Comparison of ENCODE assay signal across 12 mouse cellular contexts in genomic region chr9:62518572-62518971, GRCm38 (mm10). TPM values are rescaled to one million over a fixed set of nuclear protein-coding genes. Genes with fewer than 3 reads are reported as not detected.
A peak's percentile ranks its signal among the peaks of the same experiment; 100 is the strongest.
DNase-seq lines count a peak whose midpoint lies in the region; ATAC-seq and TF ChIP-seq lines count a peak whose summit lies in the region.
"Had no signal": no experiment of that assay in that cellular context is flagged by ENCODE, and none has a peak within 500 bp of the region (broad histone marks: within the 10 kb centered on the region; RNA-seq: fewer than 3 reads in every experiment).

No protein-coding gene starts in this region.

- TF ChIP-seq CTCF in brain, embryonic 14.5 days (IDR thresholded peaks at IDR 0.05; ENCODE audit: borderline replicate concordance, extremely low read depth, insufficient read depth, insufficient read length), result no peak
- no peak for TF ChIP-seq CTCF in midbrain, postnatal 0 days (IDR thresholded peaks at IDR 0.05)

- peaks cover 85% of the 10 kb centered on the region for H3K4me1 ChIP-seq in hindbrain, embryonic 13.5 days (replicated peaks)
- peaks cover 18% of the 10 kb centered on the region; the same call in 1 of the 2 replicates for H3K4me1 ChIP-seq in midbrain, postnatal 0 days (ENCODE audit: insufficient read depth, low read length)

- no peak overlapping the region for H3K4me3 ChIP-seq in hindbrain, embryonic 13.5 days
- H3K4me3 ChIP-seq in midbrain, postnatal 0 days (ENCODE audit: low read depth, low read length), result no peak overlapping the region
- H3K4me3 ChIP-seq: intestine, embryonic 15.5 days; limb, embryonic 12.5 days had no signal

- TF ChIP-seq POLR2A in brain, embryonic 14.5 days (IDR thresholded peaks at IDR 0.05; ENCODE audit: borderline replicate concordance, extremely low read depth, insufficient read depth, insufficient read length, poor library complexity, severe bottlenecking), result no peak

- DNase-seq in embryo, embryonic 10.5 days (ENCODE audit: low spot score), result peak; percentile 47
- no peak for DNase-seq in embryo, embryonic 9.5 days (ENCODE audit: extremely low spot score)
- DNase-seq in brain, embryonic 14.5 days (ENCODE audit: low read depth), result peak; percentile 80
- peak; percentile 64 for DNase-seq in midbrain, postnatal 0 days (ENCODE audit: low spot score)
- DNase-seq in lung, adult 18-20 months, result no peak
- no peak for DNase-seq in kidney, adult 9 months
- no peak for DNase-seq in frontal cortex, adult 2 months (ENCODE audit: extremely low spot score in 1 of 2, low spot score in 1 of 2)
- DNase-seq: adrenal gland, postnatal 14 days; heart, adult 18-20 months had no signal

- H3K36me3 ChIP-seq in hindbrain, embryonic 13.5 days, result no peaks in the 10 kb centered on the region
- no peaks in the 10 kb centered on the region for H3K36me3 ChIP-seq in midbrain, postnatal 0 days (ENCODE audit: insufficient read depth, low read length)
- H3K36me3 ChIP-seq: intestine, embryonic 15.5 days; limb, embryonic 12.5 days had no signal

- no peaks in the 10 kb centered on the region for H3K27me3 ChIP-seq in hindbrain, embryonic 13.5 days
- H3K27me3 ChIP-seq in midbrain, postnatal 0 days (ENCODE audit: insufficient read depth, low read length), result no peaks in the 10 kb centered on the region

- peak; percentile 45; the same call in 1 of the 2 replicates for ATAC-seq in hindbrain, embryonic 13.5 days (ENCODE audit: low FRiP score)
- ATAC-seq in midbrain, postnatal 0 days (ENCODE audit: low FRiP score), result no peak
- ATAC-seq: intestine, embryonic 15.5 days had no signal

- H3K27ac ChIP-seq in hindbrain, embryonic 13.5 days, result peak overlapping the region; percentile 84
- 0 out of 2 replicates have a peak overlapping the region, but pooled peaks have one; percentile 7 for H3K27ac ChIP-seq in midbrain, postnatal 0 days (ENCODE audit: low read depth, low read length)
- H3K27ac ChIP-seq: intestine, embryonic 15.5 days; limb, embryonic 12.5 days had no signal

- H3K9me3 ChIP-seq in hindbrain, embryonic 13.5 days, result no peaks in the 10 kb centered on the region
- H3K9me3 ChIP-seq in midbrain, postnatal 0 days (ENCODE audit: low read length), result no peaks in the 10 kb centered on the region
- H3K9me3 ChIP-seq: intestine, embryonic 15.5 days; limb, embryonic 12.5 days had no signal

- WGBS in hindbrain, embryonic 13.5 days, result 21% methylated on average over 4 of the region's 4 CpGs
- 17% methylated on average over 4 of the region's 4 CpGs for WGBS in midbrain, postnatal 0 days

- H3K4me2 ChIP-seq in hindbrain, embryonic 13.5 days, result 0 out of 2 replicates have a peak overlapping the region, but pooled peaks have one; percentile 4
- H3K4me2 ChIP-seq in midbrain, postnatal 0 days (ENCODE audit: low read depth, low read length, poor library complexity, severe bottlenecking), result no peak overlapping the region
- H3K4me2 ChIP-seq: intestine, embryonic 15.5 days; limb, embryonic 12.5 days had no signal

- peak overlapping the region; percentile 35; the same call in 1 of the 2 replicates for H3K9ac ChIP-seq in hindbrain, embryonic 13.5 days
- no peak overlapping the region for H3K9ac ChIP-seq in midbrain, postnatal 0 days (replicated peaks; ENCODE audit: low read length, poor library complexity, severe bottlenecking)
- H3K9ac ChIP-seq: intestine, embryonic 15.5 days; limb, embryonic 12.5 days had no signal

RNA-seq across cellular contexts. Expression of gene Coro2b, which starts 18.3 kb away (rescaled TPM):
- 67.4 and 92.7 TPM in 2 replicates for polyA plus RNA-seq in brain, embryonic 14.5 days (2012; rRNA removed)
- polyA plus RNA-seq in hindbrain, embryonic 13.5 days (2015; fragmentation: Nextera tagmentation; extraction: Ambion mirVana), result 34.3 and 39.0 TPM in 2 replicates
- 36.2 and 45.8 TPM in 2 replicates for total RNA-seq in midbrain, postnatal 0 days (2014; rRNA removed)
- polyA plus RNA-seq in midbrain, postnatal 0 days (2015; fragmentation: Nextera tagmentation; extraction: Ambion mirVana), result 21.4 and 22.8 TPM in 2 replicates
- polyA plus RNA-seq in frontal cortex, adult 2 months (2012; rRNA removed), result 97.7 and 104 TPM in 2 replicates

Comparison
In these comparisons a context has a peak if more than half of its experiments do, and no peak if none do; other contexts are left out.
1. DNase-seq: peak in embryo, embryonic 10.5 days (single experiment), brain, embryonic 14.5 days (single experiment) and midbrain, postnatal 0 days (single experiment); none in embryo, embryonic 9.5 days (single experiment), lung, adult 18-20 months (0 of 2), kidney, adult 9 months (single experiment) and frontal cortex, adult 2 months (0 of 2).